Mouse (Mus musculus) megakaryocyte progenitor cell, adult 5-6 weeks (primary cell): Measurements from ENCODE around the gene Heatr4. TPM values are rescaled to one million over a fixed set of nuclear protein-coding genes. Genes with fewer than 3 reads are reported as not detected.

ENCODE experiments used
- ATAC-seq: replicated peaks from 2 replicates; pipeline ENCODE4 v1.8.0; 2016; ENCODE audit warnings: mild to moderate bottlenecking, moderate TSS enrichment, inconsistent platforms; ENCODE audit not compliant: poor library complexity
- total RNA-seq, 2 experiments: library from RNA; stranded (forward) in 1 of 2; stranded (reverse) in 1 of 2; fragments of 157-497, 149-512 nt in 1 of 2; fragments of 200-1000 nt in 1 of 2; gene quantifications; 2 replicates each; pipeline versions ENCODE4 v1.2.3 to v1.2.4; 2015 to 2017

The Heatr4 gene
- total RNA-seq, 2 experiments from 2014 or later = not detected

DNA sequence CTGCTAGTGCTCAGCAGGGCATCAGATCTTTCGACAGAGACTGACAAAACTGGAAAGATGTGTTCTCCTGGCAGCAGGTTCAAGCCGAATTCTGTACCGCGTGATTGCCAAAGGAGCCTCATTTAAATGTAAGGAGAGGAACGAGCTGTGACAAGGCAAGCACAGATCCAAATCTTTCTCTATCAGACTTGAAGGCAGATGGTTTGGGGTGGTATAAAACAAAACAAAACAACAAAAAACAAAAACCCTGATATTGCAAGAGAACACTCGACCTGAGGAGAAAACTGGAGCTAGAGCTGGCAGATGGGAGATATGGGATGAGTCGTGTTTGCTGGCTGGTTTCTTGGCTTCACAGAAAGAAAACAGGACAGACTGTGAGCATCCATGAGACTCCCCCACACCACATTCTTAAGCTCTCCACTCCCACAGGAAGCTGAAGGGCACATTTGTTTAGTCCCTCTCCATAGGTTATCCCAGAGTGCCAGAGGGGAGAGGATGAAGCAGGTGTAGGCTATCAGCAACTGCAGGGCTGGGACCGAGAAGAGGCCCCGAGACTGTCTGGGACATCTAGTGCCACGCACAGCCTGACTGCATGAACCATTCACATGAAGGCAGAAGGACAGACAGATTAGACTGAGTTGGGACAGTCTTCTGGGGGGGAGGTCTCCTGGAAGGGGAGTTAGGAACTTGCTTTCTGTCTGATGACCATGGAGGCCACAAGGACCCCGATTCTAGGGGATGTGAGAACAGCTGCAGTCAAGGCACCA lies 13.9 kb upstream of the Heatr4 start:
- peak; percentile 43; the same call in 1 of the 2 replicates for ATAC-seq

DNA sequence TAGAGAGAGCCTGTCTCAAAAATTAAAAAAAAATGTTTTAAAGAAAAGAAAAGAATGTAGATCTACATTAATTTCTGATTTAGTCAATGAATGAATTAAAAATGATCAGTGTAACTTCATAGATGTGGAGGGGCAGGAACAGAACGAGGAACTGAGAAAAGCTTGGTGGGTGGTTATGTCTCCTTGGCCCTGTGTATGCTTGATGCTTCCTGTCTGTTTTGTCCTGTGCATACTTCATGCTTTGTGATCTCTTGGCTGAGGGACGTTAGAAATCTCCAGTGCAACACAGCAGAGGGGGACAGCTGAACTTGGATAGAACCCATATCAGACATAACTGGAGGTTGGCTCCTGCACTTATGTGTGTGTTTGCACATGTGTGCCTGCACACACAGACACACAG lies 12.6 kb upstream of the Heatr4 start:
- ATAC-seq = no peak

DNA sequence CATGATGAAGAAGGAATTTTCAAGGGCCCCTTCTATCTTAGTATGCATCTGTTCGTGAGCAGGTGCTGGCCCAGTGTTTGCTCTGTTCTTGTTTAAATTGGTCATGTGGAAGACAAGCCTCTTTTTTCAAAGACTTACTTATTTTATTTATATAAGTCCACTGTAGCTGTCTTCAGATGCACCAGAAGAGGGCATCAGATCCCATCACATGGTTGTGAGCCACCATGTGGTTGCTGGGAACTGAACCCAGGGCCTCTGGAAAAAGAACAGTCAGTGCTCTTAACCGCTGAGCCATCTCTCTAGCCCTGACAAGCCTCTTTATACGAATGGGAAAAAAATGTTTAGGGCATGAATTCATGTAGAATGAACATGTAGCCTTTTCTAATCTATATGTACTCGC lies 4.7 kb upstream of the Heatr4 start:
- no peak for ATAC-seq

DNA sequence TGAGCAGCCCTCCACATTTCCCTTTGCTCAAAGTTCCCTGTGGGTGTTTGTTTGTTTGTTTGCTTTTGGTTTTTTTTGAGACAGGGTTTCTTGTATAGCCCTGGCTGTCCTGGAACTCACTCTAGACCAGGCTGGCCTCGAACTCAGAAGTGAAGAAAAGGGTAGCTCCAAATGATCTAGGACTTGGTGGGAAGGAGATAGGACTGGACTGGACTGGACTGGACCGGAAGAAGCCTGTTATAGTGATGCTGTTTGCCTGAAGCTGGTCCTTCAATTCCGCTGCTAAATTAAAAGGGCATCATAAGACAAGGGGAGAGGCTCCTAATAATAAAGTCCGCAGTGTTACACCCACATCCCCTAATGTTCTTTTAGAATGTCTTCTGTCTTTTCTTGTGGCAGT lies 3.8 kb upstream of the Heatr4 start:
- ATAC-seq = no peak

DNA sequence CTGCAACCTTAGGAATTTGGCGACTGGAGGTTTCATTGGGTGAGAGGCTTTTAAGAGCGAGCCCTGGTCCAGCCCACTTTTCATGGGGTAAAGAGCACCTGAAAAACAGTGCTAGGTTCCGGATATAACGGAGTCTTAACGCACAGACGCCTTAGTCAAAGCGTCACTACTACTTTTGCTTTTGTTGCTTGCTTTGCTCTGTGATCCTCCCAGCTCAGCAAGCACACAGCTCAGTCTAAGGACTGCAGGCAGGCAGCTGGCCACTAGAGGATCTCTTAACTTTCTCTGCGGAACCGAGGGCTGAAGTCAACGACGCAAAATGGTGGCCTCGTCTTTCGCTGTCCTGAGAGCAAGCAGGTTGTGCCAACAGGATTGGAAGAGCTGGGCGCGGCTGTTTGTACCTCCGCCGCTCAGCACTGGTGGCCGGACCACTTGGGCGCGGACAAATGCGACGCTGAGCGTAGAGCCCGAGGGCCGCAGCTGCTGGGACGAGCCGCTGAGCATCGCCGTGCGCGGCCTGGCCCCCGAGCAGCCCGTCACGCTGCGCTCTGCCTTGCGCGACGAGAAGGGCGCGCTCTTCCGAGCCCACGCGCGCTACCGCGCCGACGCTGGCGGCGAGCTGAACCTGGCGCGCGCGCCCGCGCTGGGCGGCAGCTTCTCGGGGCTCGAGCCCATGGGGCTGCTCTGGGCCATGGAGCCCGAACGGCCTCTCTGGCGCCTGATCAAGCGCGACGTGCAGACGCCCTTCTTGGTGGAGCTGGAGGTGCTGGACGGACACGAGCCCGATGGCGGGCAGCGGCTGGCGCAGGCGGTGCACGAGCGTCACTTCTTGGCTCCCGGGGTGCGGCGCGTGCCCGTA lies 3.2 kb upstream of the Heatr4 start, which contains the start of gene Acot2:
TSS of gene Acot2 (plus strand) at position 279 of the 859 bp plus-strand sequence.
- ATAC-seq = peak; percentile 94

DNA sequence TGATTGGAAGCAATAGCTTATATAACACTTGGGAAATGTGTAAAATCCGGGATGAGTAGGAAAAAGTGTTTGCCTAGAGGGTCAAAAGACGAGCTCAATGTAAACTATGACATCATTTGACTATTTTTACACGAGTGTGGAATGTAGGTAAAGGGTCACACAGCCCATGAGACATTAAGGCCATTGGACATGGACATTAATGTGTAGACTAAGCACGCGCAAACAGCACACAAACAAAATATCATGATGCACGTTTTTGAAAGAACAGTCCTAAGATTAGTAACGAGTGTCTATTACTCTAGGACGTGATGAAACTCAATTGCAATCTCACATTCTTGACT lies 2.6 kb upstream of the Heatr4 start:
- ATAC-seq = no peak

DNA sequence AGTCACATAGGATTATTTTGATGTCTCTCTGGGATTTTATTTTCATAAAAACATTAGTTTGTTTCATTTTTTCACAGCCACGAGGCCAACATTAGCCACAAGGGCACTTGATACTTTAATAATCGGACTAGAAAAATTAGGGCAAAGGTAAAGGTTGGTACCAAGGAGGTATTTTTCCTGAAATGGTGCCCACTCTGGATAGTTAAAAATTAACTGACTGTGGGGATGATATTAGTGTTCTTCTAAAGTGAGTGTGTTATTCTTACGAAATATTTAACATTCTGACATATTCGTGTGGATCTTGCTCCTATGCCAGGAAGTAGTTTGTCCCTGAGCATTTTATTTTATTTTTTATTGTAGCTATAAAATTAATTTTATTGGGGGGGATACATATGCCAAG lies 3.0 kb downstream of the Heatr4 start:
- no peak for ATAC-seq

DNA sequence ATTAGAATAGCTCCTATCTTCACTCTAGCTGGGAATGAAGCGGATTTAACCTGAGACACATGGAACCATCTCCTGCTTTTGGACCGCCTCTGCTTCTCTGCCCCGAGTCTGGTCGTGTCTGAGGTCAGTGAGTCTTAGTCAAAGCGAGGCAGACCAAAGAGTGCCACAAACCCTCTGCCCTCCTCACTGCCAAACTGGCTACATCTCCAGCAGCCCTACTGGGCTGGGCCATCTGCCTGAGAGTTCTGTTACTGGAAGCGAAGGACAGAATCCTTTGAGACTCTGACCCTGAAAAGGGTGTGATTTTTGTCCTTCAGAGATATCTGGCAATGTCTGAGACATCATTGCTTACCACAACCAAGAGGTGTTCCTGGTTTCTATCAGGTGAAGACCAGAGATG lies 5.8 kb downstream of the Heatr4 start:
- ATAC-seq = no peak

DNA sequence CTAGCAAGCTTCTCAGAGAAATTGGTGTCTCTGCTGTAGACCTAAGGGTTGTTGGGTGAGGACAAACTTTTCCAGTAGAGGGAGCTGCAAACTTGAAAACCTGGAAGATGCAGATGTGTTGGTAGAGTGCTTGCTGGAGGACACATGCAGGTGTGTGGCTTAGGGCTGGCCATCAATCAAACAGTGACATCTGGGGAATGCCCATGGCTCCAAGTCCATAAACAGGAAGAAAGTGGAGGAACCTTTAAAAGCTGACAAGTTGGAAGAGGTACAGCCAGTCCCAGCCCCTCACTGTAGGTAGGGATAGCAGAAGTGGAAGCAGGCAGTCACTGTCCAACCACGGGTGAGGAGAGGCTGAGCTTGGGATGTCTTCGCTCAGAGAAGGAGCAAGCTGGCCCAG lies 12.5 kb downstream of the Heatr4 start:
- ATAC-seq = peak; percentile 81

DNA sequence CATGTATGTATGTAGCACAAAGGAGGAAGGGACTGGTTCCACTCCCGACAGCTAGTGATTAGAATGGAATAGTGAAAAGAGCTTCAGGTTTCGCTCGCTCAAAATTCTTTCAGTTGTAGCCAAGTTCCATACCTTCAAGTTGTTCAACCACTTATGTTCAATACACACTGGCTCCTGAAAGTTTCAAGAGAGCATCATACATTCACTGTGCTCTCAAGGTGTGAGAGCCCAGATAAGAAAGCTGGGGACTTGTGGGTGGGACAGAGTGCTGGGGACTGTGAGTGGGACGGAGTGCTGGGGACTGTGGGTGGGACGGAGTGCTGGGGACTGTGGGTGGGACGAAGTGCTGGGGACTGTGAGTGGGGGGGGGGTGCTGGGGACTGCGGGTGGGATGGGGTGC lies 19.4 kb downstream of the Heatr4 start:
- no peak for ATAC-seq

DNA sequence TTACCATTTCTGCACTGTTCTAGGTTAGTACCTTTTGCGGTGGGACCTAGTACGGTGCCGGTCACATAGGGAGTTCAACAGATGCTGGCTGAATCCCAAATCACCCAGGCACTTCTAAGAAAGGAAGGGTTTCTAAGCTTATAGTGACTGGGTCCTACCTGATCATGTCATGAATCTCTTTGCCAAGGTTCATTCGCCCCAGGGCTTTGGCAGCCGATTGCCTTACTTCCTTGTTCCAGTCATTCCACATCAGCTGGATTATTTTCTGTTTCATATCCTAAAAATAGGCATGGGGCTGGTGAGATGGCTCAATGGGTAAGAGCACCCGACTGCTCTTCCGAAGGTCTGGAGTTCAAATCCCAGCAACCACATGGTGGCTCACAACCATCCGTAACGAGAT lies 26.4 kb downstream of the Heatr4 start:
- no peak for ATAC-seq

DNA sequence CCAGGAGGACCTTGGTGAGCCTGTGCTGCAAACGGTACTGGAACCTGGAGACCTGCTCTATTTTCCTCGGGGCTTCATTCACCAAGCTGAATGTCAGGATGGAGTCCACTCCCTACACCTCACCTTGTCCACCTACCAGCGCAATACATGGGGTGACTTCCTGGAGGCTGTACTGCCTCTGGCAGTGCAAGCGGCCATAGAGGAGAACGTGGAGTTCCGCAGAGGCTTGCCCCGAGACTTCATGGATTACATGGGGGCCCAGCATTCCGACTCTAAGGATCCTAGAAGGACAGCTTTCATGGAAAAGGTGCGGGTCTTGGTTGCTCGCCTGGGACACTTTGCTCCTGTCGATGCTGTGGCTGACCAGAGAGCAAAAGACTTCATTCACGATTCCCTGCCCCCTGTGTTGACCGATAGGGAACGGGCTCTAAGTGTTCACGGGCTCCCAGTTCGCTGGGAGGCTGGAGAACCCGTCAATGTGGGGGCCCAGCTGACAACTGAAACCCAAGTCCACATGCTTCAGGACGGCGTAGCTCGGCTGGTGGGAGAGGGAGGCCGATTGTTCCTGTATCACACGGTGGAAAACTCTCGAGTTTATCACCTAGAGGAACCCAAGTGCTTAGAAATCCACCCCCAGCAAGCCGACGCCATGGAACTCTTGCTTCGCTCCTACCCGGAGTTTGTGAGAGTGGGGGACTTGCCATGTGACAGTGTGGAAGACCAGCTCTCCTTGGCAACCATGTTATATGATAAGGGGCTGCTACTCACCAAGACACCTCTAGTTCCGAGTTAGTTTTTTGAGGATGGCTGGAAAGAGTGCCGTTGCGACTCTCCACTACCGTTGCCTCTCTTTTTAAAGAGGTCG lies 32.7 kb downstream of the Heatr4 start:
- ATAC-seq = no peak

DNA sequence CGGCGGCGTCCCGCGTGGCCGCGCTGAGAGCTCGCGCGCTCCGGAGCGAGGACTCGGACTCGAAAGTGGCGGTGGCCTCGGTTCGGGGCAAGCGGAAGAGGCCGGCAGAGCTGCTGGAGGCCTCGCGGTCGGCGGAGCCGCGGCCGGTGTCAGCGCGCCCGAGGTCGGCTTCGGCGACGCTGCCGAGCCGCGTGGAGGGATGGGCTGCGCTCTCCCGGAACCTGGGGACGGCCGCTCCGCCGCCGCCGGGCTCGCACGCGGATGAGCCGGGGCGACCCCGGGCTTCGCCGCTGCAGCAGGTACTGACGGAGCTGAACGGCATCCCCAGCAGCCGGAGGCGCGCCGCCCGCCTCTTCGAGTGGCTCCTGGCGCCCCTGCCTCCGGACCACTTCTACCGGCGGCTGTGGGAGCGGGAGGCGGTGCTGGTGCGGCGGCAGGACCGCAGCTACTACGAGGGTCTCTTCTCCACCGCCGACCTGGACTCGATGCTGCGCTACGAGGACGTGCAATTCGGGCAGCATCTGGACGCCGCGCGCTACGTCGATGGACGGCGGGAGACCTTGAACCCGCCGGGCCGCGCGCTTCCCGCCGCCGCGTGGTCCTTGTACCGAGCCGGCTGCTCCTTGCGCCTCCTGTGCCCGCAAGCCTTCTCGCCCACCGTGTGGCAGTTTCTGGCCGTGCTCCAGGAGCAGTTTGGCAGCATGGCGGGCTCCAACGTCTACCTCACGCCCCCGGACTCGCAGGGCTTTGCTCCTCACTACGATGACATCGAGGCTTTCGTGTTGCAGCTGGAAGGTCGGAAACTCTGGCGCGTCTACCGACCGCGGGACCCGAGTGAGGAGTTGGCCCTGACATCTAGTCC lies 33.6 kb downstream of the Heatr4 start:
- peak; percentile 16 for ATAC-seq

DNA sequence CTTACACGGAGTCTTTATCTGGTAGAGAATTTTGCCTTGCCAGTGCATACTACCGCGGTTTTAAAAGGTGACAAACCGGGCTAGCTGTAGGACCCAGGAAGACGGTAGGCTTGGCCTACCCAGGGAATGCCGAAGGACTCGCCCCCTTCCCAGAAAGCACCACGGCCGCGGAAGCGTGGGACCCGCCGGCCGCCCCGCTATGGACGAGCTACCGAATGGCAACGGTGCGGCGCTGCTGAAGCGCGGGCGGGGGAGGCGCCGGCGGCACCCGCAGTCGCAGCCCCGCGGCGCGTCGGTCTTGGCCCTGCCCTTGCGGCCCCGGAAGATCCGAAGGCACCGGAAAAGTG lies 34.2 kb downstream of the Heatr4 start, which contains the start of gene Riox1:
TSS of gene Riox1 (plus strand) at position 116 of the 347 bp plus-strand sequence.
- ATAC-seq = peak; percentile 88

DNA sequence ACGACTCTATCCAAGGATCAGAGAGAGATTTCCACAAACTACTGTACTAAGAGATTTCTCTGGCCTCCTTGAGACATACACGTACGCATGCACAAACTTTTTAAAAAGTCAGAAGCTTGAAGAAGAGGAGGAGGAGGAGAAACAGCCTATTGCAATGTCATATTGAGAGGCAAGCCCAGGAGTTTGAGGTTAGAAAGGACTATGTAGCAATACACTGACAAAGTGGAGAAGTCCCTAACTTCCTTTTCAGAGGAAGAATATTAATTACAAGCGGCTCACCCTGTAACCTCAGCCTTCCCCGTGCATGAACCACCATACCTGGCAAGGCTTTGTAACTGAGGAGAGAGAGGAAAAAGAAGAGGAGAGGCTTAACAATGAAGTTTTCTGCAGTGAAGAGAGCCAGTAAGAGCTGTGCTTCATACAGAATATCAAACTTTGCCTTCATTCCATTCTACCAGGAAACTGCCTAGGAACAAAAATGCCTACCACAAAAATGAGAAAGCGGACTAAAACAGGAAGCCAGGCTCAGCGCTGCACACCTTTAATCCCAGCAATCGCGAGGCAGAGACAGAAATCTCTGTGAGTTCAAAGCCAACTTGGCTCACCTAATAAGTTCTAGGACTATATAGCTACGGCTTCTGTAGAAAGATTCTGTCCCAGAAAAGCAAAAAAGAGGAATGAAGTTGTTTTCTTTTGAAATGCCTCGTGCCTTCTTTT lies 34.7 kb downstream of the Heatr4 start:
- peak; percentile 40 for ATAC-seq

DNA sequence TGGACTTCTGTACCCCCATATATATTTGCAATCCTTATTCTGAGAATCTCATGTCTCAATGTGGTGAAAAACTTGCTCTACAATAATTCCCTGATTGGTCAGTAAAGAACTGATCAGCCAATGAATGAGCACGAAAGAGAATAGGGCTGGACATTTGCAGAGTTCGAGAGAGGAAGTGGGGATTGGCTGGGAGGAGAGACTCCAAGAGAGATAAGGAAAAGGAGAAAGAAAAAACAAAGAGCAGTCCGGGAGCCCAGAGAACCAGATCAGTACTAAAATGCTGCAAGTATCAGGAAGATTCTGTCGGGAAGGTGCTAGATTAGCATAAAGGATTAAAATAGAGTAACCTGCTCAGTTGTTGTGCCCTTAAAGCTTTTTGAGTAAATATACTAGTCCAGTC lies 35.6 kb downstream of the Heatr4 start:
- peak; percentile 49 for ATAC-seq

DNA sequence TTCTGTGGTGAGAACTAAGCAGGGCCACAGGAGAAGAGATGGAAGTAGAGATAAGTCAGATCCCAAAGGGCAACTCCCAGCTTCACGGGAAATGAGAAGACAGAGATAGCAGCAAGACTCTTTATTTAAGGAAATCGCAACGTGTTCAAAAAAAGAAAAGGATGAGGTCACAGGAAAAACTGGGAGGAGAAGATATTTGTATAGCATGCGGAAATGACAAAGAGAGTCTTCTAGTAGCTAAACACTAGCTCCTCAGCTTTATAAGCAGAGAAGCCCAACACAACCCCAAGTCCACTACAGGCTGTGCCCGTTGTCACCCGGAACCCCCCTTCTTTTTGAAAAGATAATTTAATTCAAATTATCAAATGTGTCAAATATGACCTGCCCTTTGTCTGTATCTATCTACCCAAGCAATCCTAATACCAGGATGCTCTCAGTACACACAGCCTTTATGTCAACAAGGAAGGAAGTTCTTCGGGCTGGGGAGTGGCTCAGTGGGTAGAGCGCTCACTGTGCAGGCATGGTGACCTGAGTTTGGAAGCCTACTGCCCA lies 37.3 kb downstream of the Heatr4 start:
- no peak for ATAC-seq

DNA sequence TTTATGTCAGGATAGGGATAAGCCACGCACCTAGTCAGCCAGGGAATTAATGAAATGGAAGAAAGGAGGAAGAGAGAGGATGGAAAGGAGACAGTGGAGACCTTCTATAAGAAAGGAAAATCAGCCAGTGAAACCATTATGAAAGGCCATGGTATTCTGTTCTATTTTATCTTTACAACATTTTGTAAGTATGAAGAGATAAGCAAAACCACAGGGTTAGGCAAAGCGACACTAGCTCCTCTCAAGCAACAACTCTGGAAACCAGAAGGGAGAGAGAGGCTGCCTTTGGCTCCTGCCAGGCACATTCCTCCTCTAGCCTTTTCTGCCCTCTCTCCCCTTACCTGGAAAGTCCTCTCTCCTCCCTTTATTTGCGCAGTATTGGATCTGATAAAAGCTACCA lies 42.7 kb downstream of the Heatr4 start:
- ATAC-seq = peak; percentile 61

DNA sequence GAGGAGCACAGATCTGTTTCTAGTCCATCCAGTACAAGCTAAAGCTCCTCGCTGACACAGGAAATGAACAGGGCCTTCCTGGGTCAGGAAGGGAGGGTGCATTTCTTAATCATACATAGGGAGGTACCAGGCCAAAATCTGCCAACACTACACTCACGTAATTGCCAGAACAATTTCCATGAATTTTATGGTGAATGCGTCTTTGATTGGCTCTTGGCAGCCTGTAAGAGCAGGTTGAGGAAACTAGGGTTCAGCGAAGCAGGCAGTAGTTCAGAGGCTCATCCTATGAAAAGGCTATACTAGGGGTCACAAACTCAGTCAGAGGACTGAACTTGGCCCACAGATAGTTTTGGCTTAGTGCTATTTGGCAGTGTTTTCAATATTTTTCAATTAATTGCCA lies 44.6 kb downstream of the Heatr4 start:
- no peak for ATAC-seq
